Mouse (Mus musculus): ENCODE results near the gene Ugt1a6b.

GRCm38 (mm10) chr1:88212341-88213045, 109.4 kb downstream of the Ugt1a6b start:
- no peak for TF ChIP-seq CTCF (IDR thresholded peaks at IDR 0.05; ENCODE audit: borderline replicate concordance, extremely low read depth, insufficient read depth, insufficient read length)
- no peak for TF ChIP-seq POLR2A (IDR thresholded peaks at IDR 0.05; ENCODE audit: borderline replicate concordance, extremely low read depth, insufficient read depth, insufficient read length, poor library complexity, severe bottlenecking)
